Mouse (Mus musculus) bone marrow, adult 2 months (tissue): Measurements from ENCODE around the gene Adgrf1.

Experiments used
- CTCF ChIP-seq: fragments of 200-500 bp; IDR thresholded peaks from 2 replicates; pipeline ENCODE4 v1.5.1; 2011; ENCODE audit warnings: low read length, control low read depth; ENCODE audit not compliant: control insufficient read depth, insufficient read depth
- POLR2A ChIP-seq: fragments of 200-500 bp; IDR thresholded peaks from 2 replicates; pipeline ENCODE4 v1.6.1; 2011; ENCODE audit warnings: low read depth, mild to moderate bottlenecking, control low read depth, low read length, borderline replicate concordance; ENCODE audit not compliant: control insufficient read depth

- TF ChIP-seq CTCF (peak; percentile 96), POLR2A (no peak)
Observed at GRCm38 (mm10) chr17:43265178-43265837, 4.8 kb upstream of the Adgrf1 start.
